Mouse (Mus musculus) T-cell, adult 2 months (primary cell): Measurements from ENCODE around the gene Magi2.

ENCODE experiments used
- DNase-seq: peaks from one replicate; pipeline ENCODE4 v3.0.0; 2022; ENCODE audit warnings: low spot score

Magi2 gene

DNA sequence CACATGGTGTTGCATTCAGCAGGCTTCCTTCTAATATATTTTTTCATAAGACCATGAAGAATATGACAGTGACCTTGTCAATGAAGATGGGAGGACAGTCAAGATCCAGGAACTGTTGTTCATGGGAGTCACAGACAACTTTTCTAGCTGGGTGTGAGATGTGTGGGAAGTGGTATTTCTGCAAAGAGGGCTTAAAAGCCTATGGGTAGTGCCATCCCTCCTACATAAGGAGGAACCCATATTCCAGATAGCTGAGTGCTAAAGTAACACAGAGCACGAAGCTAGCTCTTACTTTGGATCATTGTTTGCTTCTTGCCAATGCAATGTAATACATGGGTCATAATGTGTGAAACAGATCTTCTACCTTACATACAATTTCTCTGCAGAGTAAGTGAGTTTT, 1146.8 kb downstream of the Magi2 start:
- DNase-seq: no peak

DNA sequence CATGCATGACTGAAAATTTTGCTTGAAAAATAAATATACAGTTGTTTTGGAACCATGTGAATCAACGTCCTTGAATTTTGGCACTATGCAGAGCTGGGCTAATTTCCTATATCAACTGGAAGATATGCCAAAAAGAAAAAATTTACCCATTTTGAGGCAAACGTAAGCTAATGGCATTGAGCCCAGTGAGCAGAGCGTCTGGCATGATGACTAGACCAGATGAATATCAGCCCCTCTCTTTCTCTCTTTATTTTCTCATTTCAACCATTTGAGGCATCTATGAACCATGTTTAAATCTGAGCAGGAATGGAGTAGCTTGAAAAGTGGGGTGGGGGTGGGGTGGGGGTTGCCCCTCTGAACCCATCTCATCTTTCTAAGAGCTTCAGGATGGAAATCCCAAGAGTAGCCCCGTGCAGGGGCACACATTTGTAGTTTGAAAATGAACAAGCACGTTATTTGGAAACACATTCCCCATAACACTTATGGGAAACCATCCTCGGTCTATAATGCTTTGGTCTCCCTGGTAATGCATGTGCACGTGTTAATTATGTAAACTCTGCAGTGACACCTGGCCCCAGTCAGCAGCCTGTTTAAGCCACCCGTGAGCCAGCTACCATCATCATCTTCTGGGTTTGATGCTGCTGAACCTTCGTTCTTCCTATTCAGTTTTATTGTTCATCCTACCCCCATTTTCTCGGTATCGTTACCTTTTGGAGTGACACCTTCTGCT, 1151.4 kb downstream of the Magi2 start:
- DNase-seq: no peak

DNA sequence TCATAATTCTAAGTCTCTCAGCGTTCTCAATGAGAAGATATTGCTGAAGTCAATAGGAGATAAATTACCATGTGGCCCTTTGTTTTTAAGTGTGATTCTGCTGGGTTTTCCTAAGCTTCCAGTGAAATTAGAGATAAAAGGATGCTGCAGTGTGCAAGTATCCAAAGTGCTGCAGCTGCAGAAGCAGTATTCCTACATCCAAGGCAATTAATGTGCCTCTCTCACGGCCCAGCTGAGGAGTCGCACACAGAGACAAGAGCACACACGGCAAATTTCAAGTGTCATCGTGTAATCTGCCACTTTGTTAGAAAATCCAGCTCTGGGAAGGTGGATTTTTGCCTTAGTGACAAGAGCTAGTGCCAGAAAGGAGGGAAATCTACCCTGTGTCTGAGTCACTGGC, 1177.7 kb downstream of the Magi2 start:
- no peak for DNase-seq

DNA sequence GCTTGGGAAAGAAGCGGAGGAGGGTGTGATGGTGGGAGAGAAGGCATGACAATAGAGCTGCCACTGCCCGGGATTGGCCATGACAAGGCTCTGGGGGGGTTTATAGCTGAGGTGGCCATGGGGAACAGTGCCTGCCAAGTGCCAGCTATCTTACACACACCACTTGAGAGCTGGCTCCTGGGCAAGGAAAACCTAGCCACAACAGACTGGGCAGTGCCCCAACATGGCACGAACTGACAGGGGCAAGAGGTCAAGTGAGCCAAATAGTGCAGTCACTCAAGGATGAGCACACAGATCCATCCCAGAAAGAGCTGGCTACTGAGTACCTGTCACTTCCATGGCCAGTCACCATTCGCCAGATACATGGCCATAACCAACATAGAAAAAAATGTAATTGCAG, 1179.8 kb downstream of the Magi2 start:
- no peak for DNase-seq

DNA sequence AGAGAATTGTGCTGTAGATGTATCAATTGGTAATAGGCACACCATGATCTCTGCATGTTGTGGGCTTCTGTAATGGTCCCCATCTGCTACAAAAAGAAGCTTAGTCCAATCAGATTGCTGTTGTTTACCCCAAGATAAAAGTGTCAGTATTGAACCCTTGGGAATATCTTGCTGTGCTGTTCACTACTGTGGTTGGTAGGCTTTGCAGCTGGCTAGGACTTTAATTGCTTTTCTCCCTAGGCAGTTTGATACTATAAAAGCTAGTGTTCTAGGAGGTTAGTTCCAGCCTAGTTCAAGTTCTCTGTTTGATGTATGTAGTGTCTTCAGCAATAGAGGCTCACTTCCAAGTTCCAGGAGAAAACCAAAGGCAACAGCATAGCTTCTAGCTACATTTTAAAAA, 1188.5 kb downstream of the Magi2 start:
- no peak for DNase-seq

DNA sequence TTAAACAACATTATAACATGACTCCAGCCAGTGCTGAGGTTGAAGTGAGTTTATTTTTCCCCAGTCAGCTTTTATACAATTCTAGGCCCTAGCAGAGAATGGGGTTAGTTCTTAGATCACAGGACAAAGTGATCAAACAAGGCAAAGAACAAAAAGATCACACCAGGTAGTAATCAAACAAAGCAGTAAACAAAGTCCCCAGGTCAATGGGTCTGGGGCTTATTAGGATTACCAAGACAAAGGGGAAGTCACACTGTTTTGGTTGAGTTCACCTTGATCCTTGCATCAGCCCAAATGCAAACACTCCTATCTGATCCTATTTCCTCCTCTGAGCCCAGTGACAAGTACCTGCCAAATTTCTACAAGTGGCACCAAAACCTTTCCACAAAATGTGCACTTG, 1190.5 kb downstream of the Magi2 start:
- no peak for DNase-seq

DNA sequence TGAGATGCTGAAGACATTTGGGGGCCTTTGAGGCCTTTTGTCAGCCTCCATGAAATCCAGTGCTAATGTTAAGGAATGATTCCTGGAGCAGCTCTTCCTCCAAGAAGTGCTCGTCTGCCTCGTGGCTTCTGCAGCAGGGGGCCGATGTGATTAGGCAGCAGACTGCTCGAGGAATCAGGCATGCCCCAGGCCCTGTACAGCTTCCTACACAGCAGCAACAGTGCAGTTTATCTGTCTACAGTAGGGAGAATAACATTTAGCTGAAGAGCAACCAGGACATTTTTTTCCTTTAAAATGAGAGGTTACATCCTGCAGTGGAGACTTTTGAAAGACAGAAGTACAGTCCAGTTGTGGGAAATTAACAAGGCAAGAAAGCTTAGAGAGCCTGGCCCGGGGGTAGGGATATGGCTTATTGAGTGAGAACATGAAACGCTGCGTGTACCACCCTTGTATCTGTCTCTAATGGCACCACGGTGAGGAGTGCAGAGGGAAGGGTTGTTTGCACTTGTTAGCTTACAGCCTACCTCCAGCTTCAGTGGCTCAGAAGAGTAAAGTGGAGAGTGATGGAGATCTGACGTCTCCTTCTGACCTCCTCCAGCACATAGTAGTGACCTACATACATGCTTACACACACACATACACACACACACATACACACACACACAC, 1205.4 kb downstream of the Magi2 start:
- no peak for DNase-seq

DNA sequence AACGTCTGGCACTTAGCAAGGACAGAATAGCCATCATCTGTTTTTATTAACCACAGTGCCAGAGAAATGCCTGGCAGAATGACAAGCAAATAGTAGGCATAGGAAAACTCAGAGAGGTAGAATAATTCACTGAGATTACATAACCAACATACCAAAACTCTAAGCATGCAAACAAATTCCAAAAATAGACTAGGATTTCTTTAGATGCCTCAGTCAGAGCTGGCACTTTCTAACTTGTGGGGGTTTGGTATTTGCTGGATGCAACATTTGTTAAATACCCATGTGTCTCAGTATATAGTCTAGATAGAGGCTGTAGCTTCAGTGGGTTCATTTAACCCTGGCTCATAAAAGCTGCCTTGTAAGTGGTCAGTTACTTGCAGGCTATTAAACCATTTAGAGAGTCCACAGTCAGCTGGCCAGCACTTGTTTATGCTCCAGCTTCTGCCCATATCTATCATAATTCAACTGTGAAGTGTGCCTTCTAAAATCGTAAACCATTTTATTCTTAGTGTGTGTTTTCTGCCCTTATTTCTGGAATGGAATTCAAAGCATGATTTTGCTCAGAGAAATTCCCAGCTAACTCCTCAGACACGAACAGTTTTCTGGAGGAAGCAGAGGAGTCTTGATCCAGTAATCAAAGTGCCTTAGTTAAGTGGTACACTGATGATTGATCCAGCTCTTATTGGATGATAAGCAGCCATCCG, 1219.8 kb downstream of the Magi2 start:
- no peak for DNase-seq

DNA sequence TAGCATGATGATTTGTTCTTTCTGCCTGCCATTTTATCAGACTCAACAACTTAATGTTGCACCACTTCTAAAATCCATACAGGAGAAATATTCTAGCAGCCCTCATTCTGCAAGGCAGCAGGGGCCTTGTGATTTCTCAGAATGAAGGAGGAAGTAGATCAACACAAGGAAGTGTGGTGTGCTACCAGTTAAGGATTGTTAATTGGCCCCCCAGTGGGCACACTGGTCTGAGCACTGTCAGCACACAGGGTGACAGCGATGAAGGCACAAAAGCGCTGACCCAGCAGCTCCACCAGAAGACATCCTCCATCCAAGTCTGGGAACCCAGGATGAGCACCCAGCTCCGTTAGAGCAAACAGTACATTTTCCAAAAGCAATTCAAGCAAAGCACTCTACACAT, 1229.3 kb downstream of the Magi2 start:
- DNase-seq: no peak

DNA sequence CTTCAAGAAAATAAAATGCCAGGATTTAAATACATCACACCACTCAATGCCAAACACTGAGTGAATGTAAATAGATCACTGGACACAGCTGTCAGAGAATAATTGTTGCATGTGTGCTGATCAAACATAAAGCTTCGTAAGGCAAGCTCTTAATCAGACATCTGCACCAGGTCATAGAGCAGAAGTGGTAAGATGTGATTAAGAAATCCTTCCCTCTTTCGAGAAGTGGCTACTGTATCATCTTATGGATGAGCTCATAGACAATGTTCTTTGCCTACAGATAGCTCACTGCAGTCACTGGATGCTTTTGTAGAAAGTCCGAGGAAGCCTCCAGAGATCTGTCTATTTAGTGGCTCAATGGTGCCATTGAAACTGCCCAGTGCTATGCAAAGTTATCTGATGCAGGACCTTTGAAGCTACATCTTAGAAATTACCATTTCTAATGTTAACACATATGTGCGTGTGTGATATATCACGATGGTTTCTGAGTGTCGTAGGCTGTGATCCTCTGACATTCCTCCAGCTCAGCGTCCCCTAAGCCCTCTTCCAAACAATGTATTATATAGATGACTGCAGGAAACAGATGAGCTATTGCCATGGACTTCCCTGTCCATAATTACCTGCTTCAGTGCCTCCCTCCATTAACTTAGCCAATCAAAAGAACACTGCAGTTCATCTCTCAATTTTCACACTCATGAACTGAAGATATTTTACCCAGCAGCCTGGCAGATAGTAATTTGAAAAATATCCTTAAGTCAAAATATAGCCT, 1231.1 kb downstream of the Magi2 start:
- DNase-seq: no peak

DNA sequence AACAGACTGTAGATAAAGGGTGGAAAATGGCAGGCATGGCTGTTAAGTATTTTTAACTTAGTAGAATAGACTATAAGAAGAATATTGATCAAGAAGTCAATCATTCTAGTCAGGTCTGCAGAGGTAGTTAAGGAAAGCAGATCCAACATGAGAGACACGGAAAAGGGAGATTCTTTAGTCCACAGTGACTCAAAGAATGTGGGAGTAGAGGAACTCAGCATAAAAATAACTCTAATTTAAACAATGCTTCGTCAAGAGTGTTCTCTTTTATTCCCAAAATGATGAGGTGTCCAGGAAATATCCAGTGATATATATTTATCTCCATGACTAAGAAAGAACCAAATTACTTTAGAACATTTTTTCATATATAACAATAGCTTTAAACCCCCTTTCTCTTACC, 1234.9 kb downstream of the Magi2 start:
- no peak for DNase-seq

DNA sequence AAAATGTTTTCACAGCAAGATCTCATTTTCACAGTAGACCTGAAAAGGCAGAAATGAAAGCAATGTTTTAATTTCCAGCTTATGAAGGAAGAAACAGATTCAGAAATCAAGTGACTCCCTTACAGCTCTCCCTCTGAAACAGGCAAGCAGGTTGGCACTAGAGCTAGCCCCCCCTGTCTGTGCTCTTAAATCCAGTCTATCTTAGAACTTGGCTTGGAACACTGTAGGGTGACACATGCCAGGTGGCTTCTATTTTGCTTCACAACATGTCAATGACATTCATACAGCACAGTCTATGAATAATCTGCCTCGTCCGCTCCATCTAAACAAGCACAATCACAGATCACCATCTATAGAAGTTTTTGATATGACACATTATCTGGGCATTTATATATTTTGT, 1235.5 kb downstream of the Magi2 start:
- DNase-seq: no peak

DNA sequence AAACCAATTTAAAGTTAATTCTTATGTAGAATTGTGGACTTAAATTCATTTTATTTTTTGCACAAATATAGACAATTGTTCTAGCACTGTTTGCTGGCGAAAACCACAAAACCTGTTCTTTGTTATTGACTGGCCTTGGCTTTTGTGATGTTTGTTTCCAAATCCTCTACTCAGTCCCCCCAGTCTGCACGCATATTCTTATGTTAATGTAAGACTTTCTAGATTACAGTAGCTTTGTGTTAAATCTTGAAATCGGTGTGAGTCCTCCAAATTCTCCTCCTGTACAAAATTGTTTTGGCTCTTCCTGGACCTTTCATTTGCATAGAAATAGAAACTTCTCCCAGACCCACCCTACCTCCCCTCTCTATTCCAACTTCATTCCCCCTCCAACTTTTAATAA, 1242.9 kb downstream of the Magi2 start:
- DNase-seq: no peak

DNA sequence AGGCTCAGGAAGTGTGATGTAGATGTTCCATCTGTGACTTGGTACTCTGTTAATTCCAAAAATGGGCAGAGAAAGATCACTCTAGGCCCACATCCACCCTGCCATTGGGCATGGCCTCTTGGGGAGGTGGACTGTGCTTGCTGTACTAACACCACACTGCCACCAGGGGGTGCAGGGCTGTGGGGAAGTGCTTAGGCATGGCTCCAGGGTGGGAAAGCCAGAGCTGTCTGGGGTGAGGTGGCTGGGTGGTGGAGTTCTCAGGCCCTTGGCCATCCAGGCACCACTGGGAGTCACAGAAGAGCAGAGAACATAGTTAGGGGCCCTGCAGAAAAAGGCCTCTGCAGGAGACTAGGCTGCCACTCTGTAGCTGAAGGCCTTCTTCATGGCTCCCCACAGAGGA, 1243.6 kb downstream of the Magi2 start:
- peak; percentile 40 for DNase-seq

DNA sequence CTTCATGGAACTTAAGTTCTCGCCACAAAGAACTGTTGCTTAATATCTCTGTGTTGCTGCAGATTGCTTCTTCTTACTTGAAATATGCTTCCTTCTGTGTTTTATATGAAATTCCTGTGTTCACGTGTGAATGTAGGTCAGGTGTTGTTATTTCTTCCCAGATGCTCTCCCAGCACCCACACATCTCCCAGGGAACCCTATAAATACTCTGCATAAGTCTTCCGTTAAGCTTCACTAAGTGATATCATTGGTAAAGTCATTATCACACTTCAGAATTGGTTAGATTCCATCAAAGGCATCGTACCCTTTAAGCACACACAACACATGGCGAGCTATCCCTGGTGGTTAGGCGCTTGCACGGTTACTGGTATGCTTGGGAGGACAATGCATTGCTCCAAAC, 1257.7 kb downstream of the Magi2 start:
- no peak for DNase-seq

DNA sequence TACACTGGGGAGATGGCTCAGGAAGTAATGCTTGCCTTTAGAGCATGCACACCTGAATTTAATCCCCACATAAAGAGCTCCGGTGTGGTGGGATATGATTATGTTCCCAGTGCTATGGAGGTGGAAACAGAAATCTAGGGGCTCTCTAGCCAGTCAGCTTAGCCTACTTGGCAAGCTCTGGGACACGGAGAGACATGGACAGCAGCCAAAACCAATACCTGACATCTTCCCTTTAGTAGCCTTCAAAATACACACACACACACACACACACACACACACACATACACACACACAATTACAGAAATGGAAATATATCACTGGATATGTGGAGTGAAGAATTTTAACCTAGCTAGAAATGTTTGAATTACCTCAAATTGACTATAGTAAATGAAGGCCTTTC, 1265.1 kb downstream of the Magi2 start:
- DNase-seq: no peak

DNA sequence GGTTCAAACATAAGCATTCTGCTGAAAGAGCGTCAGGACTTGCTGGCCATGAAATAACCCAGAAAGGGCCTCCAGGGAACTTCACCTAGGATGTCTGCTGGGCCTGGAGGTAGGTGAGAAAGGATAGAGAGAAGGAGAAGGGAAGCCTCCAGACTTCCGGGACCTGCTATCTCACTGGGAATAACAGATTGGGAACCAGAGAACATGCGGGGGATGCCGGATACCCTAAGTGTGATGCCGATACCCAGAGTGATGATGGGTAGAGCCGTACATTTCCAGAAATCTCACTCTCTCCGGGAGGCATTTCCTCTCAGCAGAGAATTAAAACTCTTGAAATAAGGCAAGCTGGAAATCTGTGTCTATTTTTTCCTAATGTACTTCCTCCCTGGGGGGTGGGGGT, 1265.8 kb downstream of the Magi2 start:
- DNase-seq: no peak

DNA sequence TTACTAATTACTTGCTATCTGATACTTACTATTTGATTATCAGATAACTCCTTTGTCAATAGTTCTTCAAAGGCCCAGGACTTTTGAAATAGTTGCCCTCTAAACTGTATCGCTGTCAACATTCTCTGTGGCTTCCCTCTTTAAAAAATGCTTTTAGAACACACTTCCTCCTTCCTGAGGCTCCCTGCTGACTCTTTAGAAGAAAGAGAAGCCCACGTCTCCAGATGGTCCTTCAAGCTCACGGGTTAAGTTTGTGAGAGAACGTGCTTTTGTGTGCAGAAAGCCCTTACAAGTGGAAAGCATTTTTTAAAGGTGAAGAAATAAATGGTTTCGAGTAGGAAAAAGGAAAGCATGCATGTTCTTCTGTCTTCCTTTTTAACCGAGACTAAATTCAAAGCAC, 1267.2 kb downstream of the Magi2 start:
- DNase-seq: no peak

DNA sequence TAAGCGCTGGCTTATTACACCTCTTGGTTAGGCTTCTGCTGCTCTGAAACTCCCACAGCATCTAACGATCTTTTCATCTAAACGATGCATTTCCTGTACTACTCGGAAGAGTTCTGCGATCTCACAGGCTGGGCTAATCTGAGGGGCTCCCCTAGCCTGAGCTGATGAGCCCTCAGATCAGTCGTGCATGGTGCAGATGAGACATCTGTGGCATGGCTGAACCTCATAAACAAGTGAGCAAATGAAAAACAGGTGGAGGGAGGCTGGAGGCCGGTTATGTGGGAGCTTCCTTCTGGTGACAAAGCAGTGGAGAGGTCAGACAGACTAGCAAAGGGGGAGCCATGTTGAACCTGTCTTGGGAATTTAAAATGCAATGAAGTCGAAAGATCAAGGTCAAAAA, 1270.1 kb downstream of the Magi2 start:
- DNase-seq: no peak

DNA sequence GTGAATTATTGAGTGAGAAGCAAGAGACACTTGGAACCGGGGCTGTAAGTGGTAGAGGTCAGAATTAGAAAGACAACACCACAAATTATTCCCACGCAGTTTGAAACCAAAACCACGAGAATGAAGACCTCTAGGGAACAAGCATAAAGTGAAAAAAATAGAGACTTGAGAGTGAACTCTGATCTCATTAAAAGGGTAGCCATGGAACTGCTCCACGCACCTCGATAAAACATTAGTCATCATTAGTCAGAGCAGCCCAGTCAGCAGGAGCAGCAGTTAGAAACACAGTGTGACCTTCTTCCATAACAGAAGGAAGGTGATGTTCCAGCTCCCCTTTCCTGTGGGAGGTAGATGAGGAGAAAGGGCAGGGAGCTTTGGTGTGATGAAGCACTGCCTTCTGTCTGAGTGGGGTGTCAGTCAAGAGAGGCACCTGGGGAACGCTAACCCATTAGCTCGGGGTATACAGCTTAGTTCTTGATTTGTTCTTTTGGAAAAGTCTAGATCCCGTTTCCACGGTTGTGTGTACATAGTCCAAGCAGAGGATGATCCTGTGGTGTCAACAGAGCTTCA, 1272.3 kb downstream of the Magi2 start:
- no peak for DNase-seq

DNA sequence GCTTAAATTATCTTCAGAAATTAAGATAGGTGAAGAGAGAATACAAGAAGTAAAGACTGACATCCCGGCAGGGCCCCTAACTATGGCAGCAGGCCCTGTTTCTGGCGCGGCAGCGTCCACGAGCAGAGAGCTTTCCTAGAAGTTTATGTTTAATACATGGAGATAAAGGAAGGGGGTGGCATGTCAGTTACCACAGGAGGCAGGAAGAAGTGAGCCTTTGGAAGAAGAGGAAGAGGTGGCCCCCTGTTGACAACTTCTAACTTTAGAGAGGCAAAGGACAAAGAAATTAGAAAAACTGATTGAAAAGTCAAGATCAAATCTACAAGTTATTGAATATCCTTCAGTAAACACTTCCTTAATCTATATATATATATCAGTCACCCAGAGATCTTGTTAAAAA, 1281.8 kb downstream of the Magi2 start:
- no peak for DNase-seq

DNA sequence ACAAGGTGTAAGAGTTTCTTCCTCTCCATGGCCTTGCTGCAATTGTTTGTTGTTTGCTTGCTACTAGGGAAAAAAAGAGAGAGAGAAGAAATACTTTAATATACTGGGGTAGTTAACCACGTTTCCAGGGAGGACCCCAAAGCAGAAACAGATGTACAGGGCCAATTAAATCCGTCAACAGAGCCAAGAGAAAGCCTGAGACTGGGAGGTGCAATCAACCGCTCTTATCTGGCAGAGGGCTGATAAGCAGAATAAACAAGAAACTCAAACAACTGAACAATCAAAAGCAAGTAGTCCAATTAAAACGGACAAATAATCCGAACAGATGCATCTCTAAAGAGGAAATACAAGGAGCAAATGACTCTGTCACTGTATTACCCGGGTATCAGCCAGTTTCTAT, 1282.8 kb downstream of the Magi2 start:
- no peak for DNase-seq
